Mouse (Mus musculus) left cerebral cortex, postnatal 25 days (tissue): ENCODE measurements around the gene Dmrt1. TPM values are rescaled to one million over a fixed set of nuclear protein-coding genes. Genes with fewer than 3 reads are reported as not detected.

Experiments
- DNase-seq, 2 experiments: peaks; one replicate each; pipeline ENCODE4 v3.0.0; 2022; ENCODE audit warnings: low spot score in 2 of 2, mixed read lengths in 1 of 2
- intact Hi-C: fragments of 180-260 bp; cut with DNase I; formaldehyde crosslinking; loops from one replicate; pipeline ENCODE4 v1.15.1; 2025
- total RNA-seq, 2 experiments: library from RNA; stranded (reverse); gene quantifications; 2 replicates each; pipeline ENCODE4 v1.2.3; 2021

Dmrt1 gene
- total RNA-seq, 2 experiments from 2014 or later = not detected

DNA sequence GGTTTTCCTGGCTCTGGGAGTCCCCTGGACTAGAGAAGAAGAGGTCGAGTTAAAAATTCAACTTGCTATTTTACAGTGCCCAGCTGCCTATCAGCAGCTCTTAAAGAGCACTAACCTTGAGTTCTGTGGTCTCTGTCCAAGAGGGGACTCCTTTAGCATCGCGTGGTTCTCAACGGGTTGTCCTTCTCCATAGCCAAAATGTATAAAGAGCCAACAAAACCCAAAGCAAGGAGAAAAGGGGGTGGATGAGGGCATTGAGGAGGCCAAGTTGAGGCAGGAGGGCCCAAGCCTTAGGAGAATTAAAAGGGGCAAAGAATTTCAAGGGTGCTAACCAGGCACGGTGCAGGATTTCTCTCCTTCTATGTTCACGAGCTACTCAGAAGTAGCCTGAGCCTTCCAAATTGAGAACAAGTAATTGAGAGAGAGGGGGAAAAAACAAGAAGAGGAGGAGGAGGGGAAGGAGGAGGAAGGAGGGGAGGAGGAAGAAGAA lies 107.4 kb downstream of the Dmrt1 start:
- intact Hi-C loops = no loop called here
- DNase-seq = no peak

- DNase-seq = no peak
- intact Hi-C loops = no loop called here
Measured at GRCm38 (mm10) chr19:25613476-25614300, 108.3 kb downstream of the Dmrt1 start.

- no peak for DNase-seq
- intact Hi-C loops = no loop called here
Measured at GRCm38 (mm10) chr19:25615889-25616288, 110.5 kb downstream of the Dmrt1 start.

DNA sequence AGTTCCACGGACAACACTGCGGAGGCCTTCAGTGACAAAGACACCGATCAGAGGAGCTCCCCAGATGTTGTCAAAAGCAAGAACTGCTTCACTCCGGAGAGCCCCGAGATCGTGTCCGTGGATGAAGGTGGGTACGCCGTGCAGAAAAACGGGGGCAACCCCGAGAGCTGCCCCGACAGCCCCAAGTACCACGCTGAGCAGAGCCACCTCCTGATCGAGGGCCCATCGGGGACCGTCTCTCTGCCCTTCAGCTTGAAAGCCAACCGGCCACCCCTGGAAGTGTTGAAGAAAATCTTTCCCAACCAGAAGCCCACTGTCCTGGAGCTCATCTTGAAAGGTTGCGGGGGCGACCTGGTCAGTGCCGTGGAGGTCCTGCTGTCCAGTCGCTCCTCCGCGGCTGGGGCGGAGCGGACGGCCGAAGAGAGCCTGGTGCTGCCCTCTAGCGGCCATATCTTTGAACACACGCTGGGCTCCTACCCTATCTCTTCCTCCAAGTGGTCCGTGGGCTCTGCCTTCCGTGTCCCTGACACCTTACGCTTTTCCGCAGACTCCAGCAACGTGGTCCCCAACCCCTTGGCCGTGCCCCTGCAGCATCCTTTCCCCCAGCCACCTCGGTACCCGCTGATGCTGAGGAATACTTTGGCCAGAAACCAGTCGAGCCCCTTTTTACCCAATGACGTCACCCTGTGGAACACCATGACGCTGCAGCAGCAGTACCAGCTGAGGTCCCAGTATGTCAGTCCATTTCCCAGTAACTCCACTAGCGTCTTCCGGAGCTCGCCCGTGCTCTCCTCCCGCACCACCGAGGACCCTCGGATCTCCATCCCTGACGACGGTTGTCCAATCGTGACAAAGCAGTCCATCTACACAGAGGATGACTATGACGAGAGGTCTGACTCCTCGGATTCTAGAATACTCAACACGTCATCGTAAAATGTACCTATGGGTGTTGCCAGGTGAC lies 117.2 kb downstream of the Dmrt1 start:
- intact Hi-C loops = loop anchor here (5.0 kb wide), 1 partner anchor 280 kb away; no protein-coding TSS in a partner anchor
- DNase-seq = peak; percentile 27 to 54

- intact Hi-C loops = loop anchor here (2.0 to 5.0 kb wide), 3 partner anchors 84 to 521 kb away; no protein-coding TSS in a partner anchor
- DNase-seq = peak; percentile 63 to 71
Measured at GRCm38 (mm10) chr19:25628490-25628889, 123.1 kb downstream of the Dmrt1 start.

- intact Hi-C loops = loop anchor here (5.0 kb wide), 2 partner anchors 557 to 678 kb away; no protein-coding TSS in a partner anchor
- DNase-seq = no peak
Measured at GRCm38 (mm10) chr19:25635119-25635518, 129.7 kb downstream of the Dmrt1 start.

DNA sequence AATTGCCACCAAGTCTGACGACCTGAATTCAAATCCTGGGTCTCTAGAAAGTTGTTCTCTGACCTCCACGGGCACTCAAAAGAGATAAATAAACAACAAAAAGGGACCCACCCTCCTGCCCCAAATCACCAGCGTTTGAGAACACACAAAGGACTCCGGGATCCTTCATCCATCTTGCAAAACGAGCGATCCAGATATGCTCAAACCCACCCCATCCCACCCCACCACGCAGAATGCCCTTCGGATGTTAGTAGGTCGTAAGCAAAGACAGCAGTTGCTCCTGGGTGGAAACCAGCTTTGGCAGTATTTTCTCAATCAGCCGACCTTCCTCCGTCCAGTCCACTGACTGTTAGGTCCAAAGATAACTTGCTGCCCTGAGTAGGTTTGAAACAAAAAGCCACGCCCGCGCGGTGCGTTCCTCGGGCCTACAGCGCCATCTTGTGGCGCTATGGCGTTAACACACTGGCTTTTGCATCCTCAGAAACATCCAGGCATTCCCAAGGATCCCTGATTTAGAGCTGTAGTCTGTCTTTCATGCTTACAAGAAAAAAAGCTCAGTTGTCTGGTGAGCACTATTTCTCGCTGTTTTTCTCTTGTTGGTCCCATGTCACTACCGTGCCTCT lies 130.3 kb downstream of the Dmrt1 start:
- intact Hi-C loops = loop anchor here (5.0 kb wide), 2 partner anchors 557 to 678 kb away; no protein-coding TSS in a partner anchor
- peak; percentile 73 to 74 for DNase-seq

- DNase-seq = no peak
- intact Hi-C loops = loop anchor here (5.0 kb wide), 2 partner anchors 553 to 682 kb away; no protein-coding TSS in a partner anchor
Measured at GRCm38 (mm10) chr19:25638766-25639361, 133.4 kb downstream of the Dmrt1 start.

GRCm38 (mm10) chr19:25641786-25642185 lies 136.4 kb downstream of the Dmrt1 start:
- no peak for DNase-seq

GRCm38 (mm10) chr19:25647136-25647535 lies 141.7 kb downstream of the Dmrt1 start:
- intact Hi-C loops = no loop called here
- no peak for DNase-seq

More at GRCm38 (mm10) chr19:25641786-25642185, 136.4 kb downstream of the Dmrt1 start:
- intact Hi-C loops = no loop called here

DNA sequence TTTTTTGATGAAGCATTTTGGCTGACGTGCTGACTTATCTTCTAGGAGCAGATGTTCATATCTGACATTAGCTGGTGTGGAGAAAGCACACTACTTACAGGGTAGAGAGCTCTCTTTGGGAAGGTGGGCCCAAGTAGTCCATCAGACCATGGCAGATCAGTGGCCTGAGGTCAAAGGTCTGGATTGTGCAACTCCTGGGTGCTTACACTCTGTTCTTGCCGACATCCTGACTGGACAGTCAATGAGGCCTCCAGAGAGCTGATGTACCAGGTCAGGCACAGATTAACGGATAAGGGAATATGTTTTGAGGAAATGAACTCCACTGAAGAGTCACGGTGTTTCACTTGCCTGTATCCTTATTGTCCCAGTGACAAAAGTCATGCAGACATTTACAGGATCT lies 143.3 kb downstream of the Dmrt1 start:
- intact Hi-C loops = no loop called here
- no peak for DNase-seq

- intact Hi-C loops = no loop called here
- no peak for DNase-seq
Measured at GRCm38 (mm10) chr19:25650474-25650873, 145.1 kb downstream of the Dmrt1 start.

- peak; percentile 7 to 26 for DNase-seq
Measured at GRCm38 (mm10) chr19:25652560-25652959, 147.1 kb downstream of the Dmrt1 start.

More at GRCm38 (mm10) chr19:25652560-25652959, 147.1 kb downstream of the Dmrt1 start:
- intact Hi-C loops = no loop called here

Other genes with a start within 250 kb of the Dmrt1 start
- under 1 TPM in 1 of 2 experiments, not detected in 1; 0.14 TPM for gene Dmrt3, start 104.7 kb downstream of the Dmrt1 start, total RNA-seq
- 1 to 10 TPM; 1.1 to 1.5 TPM for gene Dmrt2, start 166.8 kb downstream of the Dmrt1 start, total RNA-seq